30 mouse cellular contexts compared by ENCODE assay signal in genomic region chr12:55801131-55801530, GRCm38 (mm10). TPM values are rescaled to one million over a fixed set of nuclear protein-coding genes. Genes with fewer than 3 reads are reported as not detected.
DNase-seq lines count a peak whose midpoint lies in the region; ATAC-seq and TF ChIP-seq lines count a peak whose summit lies in the region.
"Had no signal": no experiment of that assay in that cellular context is flagged by ENCODE, and none has a peak within 500 bp of the region (broad histone marks: within the 10 kb centered on the region; RNA-seq: fewer than 3 reads in every experiment).

No protein-coding gene starts in this region.

- peak; percentile 22; the same call in 1 of the 2 replicates for TF ChIP-seq CTCF in hindbrain, postnatal 0 days (IDR thresholded peaks at IDR 0.05; ENCODE audit: low read depth)
- TF ChIP-seq CTCF in lung, embryonic 14.5 days (IDR thresholded peaks at IDR 0.05; ENCODE audit: low read depth), result 0 out of 2 replicates have a peak, but pooled peaks have one; percentile 25

- no peak overlapping the region for H3K4me2 ChIP-seq in hindbrain, postnatal 0 days (ENCODE audit: low read depth, low read length)
- no peak overlapping the region for H3K4me2 ChIP-seq in hindbrain, embryonic 11.5 days (replicated peaks; ENCODE audit: low read depth, low read length)
- no peak overlapping the region for H3K4me2 ChIP-seq in lung, embryonic 14.5 days
- H3K4me2 ChIP-seq: embryonic facial prominence, embryonic 12.5 days; heart, embryonic 12.5 days; intestine, embryonic 15.5 days; limb, embryonic 12.5 days; liver, embryonic 12.5 days; midbrain, embryonic 12.5 days had no signal

- no peaks in the 10 kb centered on the region for H3K9me3 ChIP-seq in hindbrain, postnatal 0 days (ENCODE audit: low read length)
- H3K9me3 ChIP-seq in hindbrain, embryonic 11.5 days (ENCODE audit: control insufficient read depth, low read length), result no peaks in the 10 kb centered on the region
- no peaks in the 10 kb centered on the region for H3K9me3 ChIP-seq in lung, embryonic 14.5 days (ENCODE audit: low read depth, low read length)
- H3K9me3 ChIP-seq: embryonic facial prominence, embryonic 12.5 days; forebrain, embryonic 10.5 days; heart, embryonic 12.5 days; hindbrain, embryonic 10.5 days; intestine, embryonic 15.5 days; limb, embryonic 12.5 days; liver, embryonic 12.5 days; midbrain, embryonic 12.5 days had no signal

- no peaks in the 10 kb centered on the region for H3K27me3 ChIP-seq in hindbrain, postnatal 0 days (ENCODE audit: insufficient read depth, low read length)
- no peaks in the 10 kb centered on the region for H3K27me3 ChIP-seq in hindbrain, embryonic 11.5 days (ENCODE audit: control insufficient read depth, insufficient read depth, low read length)
- H3K27me3 ChIP-seq in lung, embryonic 14.5 days (ENCODE audit: insufficient read depth, low read length), result no peaks in the 10 kb centered on the region
- H3K27me3 ChIP-seq: embryonic facial prominence, embryonic 12.5 days; heart, embryonic 12.5 days; intestine, embryonic 15.5 days; limb, embryonic 12.5 days; liver, embryonic 12.5 days; midbrain, embryonic 12.5 days had no signal

- 0 out of 2 replicates have a peak, but pooled peaks cover 4% of the 10 kb centered on the region for H3K4me1 ChIP-seq in hindbrain, postnatal 0 days (ENCODE audit: insufficient read depth, low read length)
- no peaks in the 10 kb centered on the region for H3K4me1 ChIP-seq in hindbrain, embryonic 11.5 days (replicated peaks; ENCODE audit: control insufficient read depth, insufficient read depth, low read length)
- no peaks in the 10 kb centered on the region for H3K4me1 ChIP-seq in lung, embryonic 14.5 days (ENCODE audit: insufficient read depth)
- H3K4me1 ChIP-seq: forebrain, embryonic 10.5 days; hindbrain, embryonic 10.5 days; intestine, embryonic 15.5 days; limb, embryonic 12.5 days; midbrain, embryonic 12.5 days had no signal

- no peak for ATAC-seq in hindbrain, postnatal 0 days
- ATAC-seq in hindbrain, embryonic 11.5 days (ENCODE audit: low FRiP score), result no peak
- no peak for ATAC-seq in lung, embryonic 14.5 days (ENCODE audit: insufficient read depth)
- ATAC-seq in megakaryocyte-erythroid progenitor cell, adult 5-6 weeks (replicated peaks; ENCODE audit: low FRiP score, low TSS enrichment, poor library complexity, severe bottlenecking), result peak; percentile 51; the same call in 1 of the 2 replicates
- ATAC-seq: forebrain, embryonic 16.5 days; hindbrain, embryonic 16.5 days; intestine, embryonic 15.5 days; liver, embryonic 12.5 days had no signal

- DNase-seq in hindbrain, postnatal 0 days (ENCODE audit: low spot score), result no peak
- no peak for DNase-seq in hindbrain, embryonic 11.5 days (ENCODE audit: low spot score)
- DNase-seq in lung, embryonic 14.5 days, result no peak
- DNase-seq in lung, postnatal 25 days (ENCODE audit: low spot score), result no peak
- peak; percentile 21 for DNase-seq in R1 (ENCODE audit: low read depth, low spot score)
- no peak for DNase-seq in cerebellum, postnatal 36 days
- no peak for DNase-seq in spleen, adult 12 weeks (ENCODE audit: low spot score)
- DNase-seq: adrenal gland, postnatal 10 days; cerebellum, adult 8-10 months; cerebellum, postnatal 25 days; embryo, embryonic 11 days; gastrocnemius, postnatal 10 days; heart, adult 11 months; heart, postnatal 10 days; kidney, adult 2 months; kidney, postnatal 10 days; lung, adult 2 months; lung, postnatal 14 days had no signal

- no peak overlapping the region for H3K4me3 ChIP-seq in hindbrain, postnatal 0 days (ENCODE audit: low read length)
- H3K4me3 ChIP-seq in hindbrain, embryonic 11.5 days (ENCODE audit: low read depth, low read length), result no peak overlapping the region
- no peak overlapping the region for H3K4me3 ChIP-seq in lung, embryonic 14.5 days (ENCODE audit: low read depth, low read length)
- H3K4me3 ChIP-seq: embryonic facial prominence, embryonic 12.5 days; forebrain, embryonic 10.5 days; heart, embryonic 12.5 days; hindbrain, embryonic 10.5 days; intestine, embryonic 15.5 days; left cerebral cortex, adult 2 months; limb, embryonic 12.5 days; liver, embryonic 12.5 days; midbrain, embryonic 12.5 days had no signal

- H3K36me3 ChIP-seq in hindbrain, postnatal 0 days (ENCODE audit: insufficient read depth, low read length), result no peaks in the 10 kb centered on the region
- H3K36me3 ChIP-seq in hindbrain, embryonic 11.5 days (ENCODE audit: control insufficient read depth, insufficient read depth, low read length), result no peaks in the 10 kb centered on the region
- H3K36me3 ChIP-seq in lung, embryonic 14.5 days (ENCODE audit: insufficient read depth), result no peaks in the 10 kb centered on the region
- H3K36me3 ChIP-seq: embryonic facial prominence, embryonic 12.5 days; heart, embryonic 12.5 days; intestine, embryonic 15.5 days; limb, embryonic 12.5 days; midbrain, embryonic 12.5 days had no signal

- WGBS in hindbrain, postnatal 0 days, result 90% methylated on average over 4 of the region's 4 CpGs
- 89% methylated on average over 4 of the region's 4 CpGs for WGBS in hindbrain, embryonic 11.5 days
- 85% methylated on average over 4 of the region's 4 CpGs for WGBS in lung, embryonic 14.5 days

- no peak overlapping the region for H3K27ac ChIP-seq in hindbrain, postnatal 0 days
- no peak overlapping the region for H3K27ac ChIP-seq in hindbrain, embryonic 11.5 days (ENCODE audit: low read depth, low read length)
- H3K27ac ChIP-seq in lung, embryonic 14.5 days (ENCODE audit: low read depth), result no peak overlapping the region
- H3K27ac ChIP-seq: embryonic facial prominence, embryonic 12.5 days; forebrain, embryonic 10.5 days; hindbrain, embryonic 10.5 days; intestine, embryonic 15.5 days; left cerebral cortex, adult 2 months; limb, embryonic 12.5 days; liver, embryonic 12.5 days; midbrain, embryonic 12.5 days had no signal

- no peak overlapping the region for H3K9ac ChIP-seq in hindbrain, postnatal 0 days (replicated peaks; ENCODE audit: low read length)
- no peak overlapping the region for H3K9ac ChIP-seq in hindbrain, embryonic 11.5 days (ENCODE audit: low read depth, low read length)
- no peak overlapping the region for H3K9ac ChIP-seq in lung, embryonic 14.5 days
- H3K9ac ChIP-seq: embryonic facial prominence, embryonic 12.5 days; heart, embryonic 12.5 days; intestine, embryonic 15.5 days; limb, embryonic 12.5 days; liver, embryonic 12.5 days; midbrain, embryonic 12.5 days had no signal

RNA-seq across cellular contexts. Expression of gene Ralgapa1, which starts 19.8 kb away (rescaled TPM):
- total RNA-seq in hindbrain, postnatal 0 days (2014; rRNA removed), result 94.3 and 110 TPM in 2 replicates
- 17.5 and 18.5 TPM in 2 replicates for polyA plus RNA-seq in hindbrain, postnatal 0 days (2015; fragmentation: Nextera tagmentation; extraction: Ambion mirVana)
- 20.7 and 25.7 TPM in 2 replicates for polyA plus RNA-seq in hindbrain, embryonic 11.5 days (2014; fragmentation: Nextera tagmentation; extraction: Ambion mirVana)
- 20.4 and 20.5 TPM in 2 replicates for polyA plus RNA-seq in lung, embryonic 14.5 days (2014; fragmentation: Nextera tagmentation; extraction: Ambion mirVana)
- 40.6 and 49.4 TPM in 2 replicates for total RNA-seq in megakaryocyte-erythroid progenitor cell, adult 5-6 weeks (2014; fragmentation: Nextera tagmentation)
- total RNA-seq in megakaryocyte-erythroid progenitor cell, adult 5-6 weeks (2017), result 34.5 and 38.1 TPM in 2 replicates

RNA-seq across cellular contexts. Expression of gene Brms1l, which starts 35.0 kb away (rescaled TPM):
- total RNA-seq in hindbrain, postnatal 0 days (2014; rRNA removed), result 29.1 and 32.1 TPM in 2 replicates
- polyA plus RNA-seq in hindbrain, postnatal 0 days (2015; fragmentation: Nextera tagmentation; extraction: Ambion mirVana), result 39.3 and 40.9 TPM in 2 replicates
- polyA plus RNA-seq in hindbrain, embryonic 11.5 days (2014; fragmentation: Nextera tagmentation; extraction: Ambion mirVana), result 35.4 and 38.0 TPM in 2 replicates
- 42.3 and 49.2 TPM in 2 replicates for polyA plus RNA-seq in lung, embryonic 14.5 days (2014; fragmentation: Nextera tagmentation; extraction: Ambion mirVana)
- total RNA-seq in megakaryocyte-erythroid progenitor cell, adult 5-6 weeks (2014; fragmentation: Nextera tagmentation), result 31.9 and 32.3 TPM in 2 replicates
- total RNA-seq in megakaryocyte-erythroid progenitor cell, adult 5-6 weeks (2017), result 29.2 and 33.6 TPM in 2 replicates
